Mouse (Mus musculus) ovary, adult 18-20 months (tissue): ENCODE data around the gene Jph4.

Source experiments
- DNase-seq: peaks from one replicate; pipeline ENCODE4 v3.0.0; 2022; ENCODE audit warnings: low spot score, mixed read lengths

Jph4 gene

GRCm38 (mm10) chr14:55118852-55119251, 2.1 kb upstream of the Jph4 start:
- no peak for DNase-seq

DNA sequence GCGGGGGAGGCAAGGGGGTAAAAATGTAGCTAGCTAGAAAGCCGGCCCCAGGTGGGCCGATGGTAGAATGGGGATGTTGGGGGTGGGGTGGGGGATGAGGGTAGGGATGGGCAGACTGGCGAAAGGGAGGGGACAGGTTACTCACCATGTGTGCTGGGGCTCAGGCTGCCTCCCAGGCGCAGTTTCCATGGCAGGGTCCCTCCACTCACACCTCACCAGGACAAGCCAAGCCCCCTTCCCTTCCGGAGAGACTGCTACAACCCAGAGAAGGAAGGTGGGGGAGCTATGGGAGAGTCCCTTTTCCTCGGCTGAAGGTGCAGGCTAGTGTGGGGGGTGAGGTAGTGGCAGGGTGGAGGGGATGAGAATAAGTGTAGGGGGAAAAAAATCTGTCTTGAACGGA, 889 bp downstream of the Jph4 start:
- no peak for DNase-seq

- no peak for DNase-seq
Observed at GRCm38 (mm10) chr14:55114759-55115701, 1.7 kb downstream of the Jph4 start.

- no peak for DNase-seq
Observed at GRCm38 (mm10) chr14:55113975-55114645, 2.6 kb downstream of the Jph4 start.

- no peak for DNase-seq
Observed at GRCm38 (mm10) chr14:55113351-55113974, 3.3 kb downstream of the Jph4 start.

GRCm38 (mm10) chr14:55111720-55112119, 5.0 kb downstream of the Jph4 start:
- DNase-seq: no peak

GRCm38 (mm10) chr14:55110076-55110475, 6.7 kb downstream of the Jph4 start:
- DNase-seq: no peak

DNA sequence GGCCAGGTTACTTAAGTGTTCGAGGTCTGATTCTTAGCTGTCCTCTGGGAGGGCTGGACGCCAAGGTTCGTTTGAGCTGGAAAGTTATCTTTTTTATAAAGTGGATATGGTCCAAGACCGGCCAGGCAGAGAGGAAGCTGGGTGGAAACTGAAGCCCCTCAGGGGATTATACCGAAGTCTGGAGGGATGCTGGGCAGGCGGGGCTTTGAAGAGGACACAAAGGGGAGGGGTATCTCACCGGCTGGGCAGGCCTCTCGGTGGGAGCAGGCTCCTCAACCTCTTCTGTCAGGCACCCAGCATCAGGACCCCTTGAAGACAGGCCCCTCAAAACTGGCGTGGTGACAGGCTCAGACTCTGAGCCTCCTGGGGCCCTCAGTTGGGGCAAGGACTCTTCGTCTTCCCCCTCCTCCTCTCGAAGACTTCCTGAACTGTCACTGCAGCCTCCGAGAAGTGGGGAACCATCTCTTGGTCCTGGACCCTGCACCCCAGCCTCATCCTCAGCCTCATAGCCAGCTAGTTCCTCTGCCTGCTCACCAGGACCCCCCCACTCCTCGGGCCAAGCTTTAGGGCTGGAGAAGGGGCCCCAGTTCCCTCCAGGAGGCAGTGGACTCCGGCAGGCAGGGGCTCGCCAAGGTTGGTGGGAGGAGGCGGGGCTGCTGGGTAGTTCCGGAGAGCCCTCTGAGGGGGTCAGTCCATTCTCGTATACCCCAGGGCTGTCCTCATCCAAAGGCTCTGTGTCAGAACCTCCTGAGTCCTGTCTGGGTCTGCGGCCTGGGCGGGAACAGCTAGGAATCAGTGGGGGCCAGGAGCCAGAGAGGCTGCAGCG, 7.5 kb downstream of the Jph4 start:
- DNase-seq: no peak

GRCm38 (mm10) chr14:55108202-55108870, 8.4 kb downstream of the Jph4 start:
- no peak for DNase-seq

GRCm38 (mm10) chr14:55106990-55107389, 9.7 kb downstream of the Jph4 start:
- DNase-seq: no peak

GRCm38 (mm10) chr14:55105836-55106809, 10.6 kb downstream of the Jph4 start, which contains the start of gene Ap1g2:
Ap1g2 (minus strand) TSS chr14:55106593.
- DNase-seq: peak; percentile 81

- no peak for DNase-seq
Observed at GRCm38 (mm10) chr14:55105386-55105785, 11.3 kb downstream of the Jph4 start.

GRCm38 (mm10) chr14:55104365-55104764, 12.4 kb downstream of the Jph4 start:
- DNase-seq: no peak

DNA sequence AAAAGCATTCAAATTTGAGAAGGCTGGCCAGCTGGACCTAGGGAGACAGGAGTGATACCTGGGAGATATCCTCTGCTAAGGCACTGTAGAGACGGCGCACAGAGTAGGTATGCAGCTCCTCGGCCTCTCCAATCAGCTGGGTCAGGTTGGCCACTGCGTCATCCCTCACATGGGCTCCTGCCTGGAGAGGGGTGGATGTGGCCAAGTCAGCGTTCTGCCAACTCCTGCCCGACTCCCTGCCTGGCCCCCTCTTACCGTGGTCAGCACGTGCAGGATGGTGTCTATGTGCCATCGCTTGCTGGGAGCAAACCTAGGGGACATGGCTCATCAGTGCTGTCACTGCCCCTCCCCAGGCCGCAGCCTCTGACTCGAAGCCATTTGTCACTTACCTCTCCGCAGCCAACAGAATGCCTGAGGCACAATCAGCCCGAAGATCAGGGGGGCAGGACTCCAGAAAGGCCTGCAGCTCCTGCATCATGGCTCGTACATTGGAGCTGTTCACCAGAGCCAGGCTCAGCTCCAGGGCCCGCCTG, 14.4 kb downstream of the Jph4 start:
- DNase-seq: no peak

DNA sequence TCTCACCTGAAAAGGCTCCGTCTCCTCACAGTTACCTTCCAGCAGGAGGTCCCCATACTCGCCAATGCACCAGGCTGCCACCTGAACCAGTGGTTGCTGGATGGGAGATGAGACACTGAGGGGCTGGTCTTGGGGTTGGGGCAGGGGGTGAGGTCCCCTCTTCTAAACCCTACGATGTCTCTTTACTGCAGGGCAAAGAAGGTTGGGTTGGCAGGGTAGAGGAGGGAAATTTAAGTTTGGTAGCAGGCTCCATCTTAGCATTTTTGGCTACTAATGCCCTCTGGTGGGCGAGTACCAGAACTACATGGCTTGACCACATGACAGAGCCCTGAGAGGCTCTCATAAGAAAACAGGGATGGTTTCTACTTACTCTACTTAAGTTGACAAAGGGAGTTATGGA, 15.1 kb downstream of the Jph4 start:
- DNase-seq: no peak

DNA sequence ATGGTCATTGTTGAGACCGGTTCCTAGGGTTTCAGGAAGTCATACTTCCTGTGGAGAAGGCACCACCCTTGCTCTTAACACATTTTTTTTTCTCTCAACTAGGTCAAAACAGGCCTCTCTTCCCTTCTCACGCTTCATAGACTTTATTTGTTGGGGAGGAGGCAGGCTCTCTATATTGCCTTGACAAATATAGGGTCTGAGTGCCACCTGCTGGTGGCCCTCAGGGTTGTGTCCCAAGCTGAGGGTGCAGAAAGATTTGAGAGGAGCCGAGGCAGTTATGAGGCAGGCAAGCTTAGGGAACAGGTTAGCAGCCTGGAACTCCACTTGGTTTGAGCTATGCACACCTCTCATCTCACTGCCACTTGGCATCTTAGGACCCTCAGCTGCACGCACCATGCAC, 18.7 kb downstream of the Jph4 start:
- no peak for DNase-seq

- DNase-seq: no peak
Observed at GRCm38 (mm10) chr14:55097646-55098045, 19.1 kb downstream of the Jph4 start.

DNA sequence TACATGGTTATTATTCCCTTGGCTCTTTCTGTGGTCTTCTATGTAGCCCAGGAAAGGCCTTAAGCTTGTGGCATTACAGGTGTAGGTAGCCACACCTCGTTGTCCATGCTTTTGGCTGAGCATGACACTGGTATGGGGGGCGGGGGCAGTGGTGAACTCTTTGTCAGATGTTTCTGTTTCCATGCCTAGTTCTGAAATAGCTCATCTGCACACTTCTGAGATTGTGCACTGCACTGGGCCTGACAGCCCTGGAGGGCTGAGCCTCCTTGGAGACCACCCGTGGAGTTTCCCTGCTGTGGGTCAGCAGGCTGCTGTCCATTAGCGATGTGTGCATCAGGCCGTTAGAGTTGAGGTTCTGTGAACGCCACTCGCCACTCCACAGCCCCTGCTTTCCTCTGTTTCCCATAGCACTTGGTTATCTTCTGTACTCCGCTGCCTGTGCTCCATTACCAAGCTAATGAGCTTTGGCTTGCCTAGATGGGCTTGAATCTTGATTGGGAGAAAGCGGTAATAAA, 20.1 kb downstream of the Jph4 start:
- DNase-seq: no peak

GRCm38 (mm10) chr14:55095671-55096070, 21.1 kb downstream of the Jph4 start:
- DNase-seq: no peak

- DNase-seq: no peak
Observed at GRCm38 (mm10) chr14:55095263-55095662, 21.5 kb downstream of the Jph4 start.
